Mouse (Mus musculus): ENCODE measurements around the gene Gm7361. TPM values are rescaled to one million over a fixed set of nuclear protein-coding genes. Genes with fewer than 3 reads are reported as not detected.

Gm7361 gene
- polyA plus RNA-seq, 1 experiment from 2014 or later, result not detected

DNA sequence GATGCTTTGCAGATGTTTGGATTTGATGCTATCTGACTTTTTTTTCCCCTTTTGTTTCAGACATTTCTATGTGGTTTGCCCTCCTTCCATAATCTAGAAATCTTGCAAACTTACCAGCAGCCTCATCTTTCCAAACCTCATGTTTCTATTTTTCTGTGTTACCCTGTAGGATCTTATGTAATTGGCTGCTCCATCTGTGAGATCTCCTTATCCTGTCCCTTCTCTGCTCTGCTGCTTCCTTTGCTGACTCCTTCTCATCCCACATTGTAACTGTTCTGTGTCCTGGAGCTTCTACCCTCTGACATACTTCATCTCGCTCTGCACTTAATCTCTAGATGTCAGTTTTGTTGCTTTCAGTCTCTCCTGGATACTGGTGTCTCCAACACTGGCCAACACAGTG, 35.8 kb downstream of the Gm7361 start:
- ATAC-seq (replicated peaks; ENCODE audit: low FRiP score) (no peak), DNase-seq (ENCODE audit: low spot score) (no peak)
- H3K9ac ChIP-seq (ENCODE audit: low read depth, low read length), result no peak overlapping the region
- H3K4me3 ChIP-seq (ENCODE audit: low read depth, low read length), result no peak overlapping the region
- H3K36me3 ChIP-seq (ENCODE audit: control insufficient read depth, insufficient read depth, low read length), result no peaks in the 10 kb centered on the region
- no peaks in the 10 kb centered on the region for H3K9me3 ChIP-seq (ENCODE audit: control insufficient read depth, low read length)
- H3K4me1 ChIP-seq (replicated peaks; ENCODE audit: control insufficient read depth, insufficient read depth, low read length), result no peaks in the 10 kb centered on the region
- WGBS, result 77% methylated on average over 1 of the region's 1 CpGs
- H3K27ac ChIP-seq (ENCODE audit: low read depth, low read length), result no peak overlapping the region
- no peak overlapping the region for H3K4me2 ChIP-seq
- H3K27me3 ChIP-seq (replicated peaks; ENCODE audit: control insufficient read depth, insufficient read depth, low read length), result no peaks in the 10 kb centered on the region

Other genes starting within 250 kb of the Gm7361 start
- gene Gm5862, start 234.8 kb upstream of the Gm7361 start, polyA plus RNA-seq (2014; fragmentation: Nextera tagmentation; extraction: Ambion mirVana), result not detected in 2 replicates
- gene Speer4a, start 218.1 kb upstream of the Gm7361 start, polyA plus RNA-seq (2014; fragmentation: Nextera tagmentation; extraction: Ambion mirVana), result 0.11 TPM in 1 of 2 replicates, not detected in the other
- not detected in 2 replicates for gene Gm7347, start 199.1 kb upstream of the Gm7361 start, polyA plus RNA-seq (2014; fragmentation: Nextera tagmentation; extraction: Ambion mirVana)
- not detected in 2 replicates for gene Gm10471, start 168.4 kb upstream of the Gm7361 start, polyA plus RNA-seq (2014; fragmentation: Nextera tagmentation; extraction: Ambion mirVana)
- gene 5031410I06Rik, start 152.3 kb upstream of the Gm7361 start, polyA plus RNA-seq (2014; fragmentation: Nextera tagmentation; extraction: Ambion mirVana), result 0.07 TPM in 1 of 2 replicates, not detected in the other
- not detected in 2 replicates for gene Gm10220, start 136.3 kb upstream of the Gm7361 start, polyA plus RNA-seq (2014; fragmentation: Nextera tagmentation; extraction: Ambion mirVana)

All from liver, embryonic 11.5 days (tissue).